Mouse (Mus musculus) myocyte (in vitro differentiated cells): ENCODE results near the gene Dlx4. TPM values are rescaled to one million over a fixed set of nuclear protein-coding genes. Genes with fewer than 3 reads are reported as not detected.

ENCODE experiments used
- H3K27me3 ChIP-seq: one replicate; pipeline ENCODE4 v1.6.1; 2011; ENCODE audit not compliant: control insufficient read depth, insufficient read depth, insufficient read length
- H3K36me3 ChIP-seq: one replicate; pipeline ENCODE4 v1.6.1; 2011; ENCODE audit not compliant: control insufficient read depth, insufficient read depth
- H3K4me2 ChIP-seq: one replicate; pipeline ENCODE4 v1.6.1; 2011; ENCODE audit warnings: low read depth, control low read depth
- H3K4me3 ChIP-seq: one replicate; pipeline ENCODE4 v1.5.1; 2011; ENCODE audit warnings: mild to moderate bottlenecking, control low read depth, moderate library complexity
- H3K79me2 ChIP-seq: one replicate; pipeline ENCODE4 v1.6.1; 2011; ENCODE audit not compliant: control insufficient read depth, insufficient read depth
- H3ac ChIP-seq: one replicate; pipeline ENCODE4 v1.6.1; 2011; ENCODE audit not compliant: control insufficient read depth, insufficient read length
- CEBPB ChIP-seq: IDR thresholded peaks from 2 replicates; pipeline ENCODE4 v1.6.1; 2011; ENCODE audit warnings: mild to moderate bottlenecking, moderate library complexity; ENCODE audit not compliant: poor library complexity, insufficient read depth, severe bottlenecking
- E2F4 ChIP-seq: IDR thresholded peaks from one replicate; pipeline ENCODE4 v1.6.1; 2011; ENCODE audit warnings: mild to moderate bottlenecking, control low read depth, moderate library complexity; ENCODE audit not compliant: insufficient read depth
- MAX ChIP-seq: IDR thresholded peaks from one replicate; pipeline ENCODE4 v1.6.1; 2011; ENCODE audit warnings: low read depth, mild to moderate bottlenecking, control low read depth
- MYOD1 ChIP-seq, 3 experiments: IDR thresholded peaks; one replicate each; pipeline ENCODE4 v1.6.1; 2011; ENCODE audit warnings: control low read depth in 2 of 3, low read depth in 2 of 3, mild to moderate bottlenecking in 2 of 3, moderate library complexity in 1 of 3; ENCODE audit not compliant: insufficient read length in 2 of 3, control insufficient read depth in 1 of 3
- MYOG ChIP-seq, 3 experiments: IDR thresholded peaks; one replicate each; pipeline ENCODE4 v1.6.1; 2011; ENCODE audit warnings: control low read depth in 2 of 3, low read depth in 2 of 3, mild to moderate bottlenecking in 2 of 3; ENCODE audit not compliant: insufficient read length in 2 of 3, control insufficient read depth in 1 of 3, insufficient read depth in 1 of 3
- POLR2A ChIP-seq: IDR thresholded peaks from one replicate; pipeline ENCODE4 v1.6.1; 2011; ENCODE audit warnings: low read depth, mild to moderate bottlenecking, control low read depth, moderate library complexity; ENCODE audit not compliant: insufficient read length
- POLR2AphosphoS2 ChIP-seq: IDR thresholded peaks from one replicate; pipeline ENCODE4 v1.6.1; 2011; ENCODE audit warnings: low read depth, control low read depth; ENCODE audit not compliant: insufficient read length
- REST ChIP-seq: IDR thresholded peaks from one replicate; pipeline ENCODE4 v1.6.1; 2011; ENCODE audit warnings: mild to moderate bottlenecking, control low read depth, moderate library complexity; ENCODE audit not compliant: insufficient read depth, insufficient read length
- SRF ChIP-seq: IDR thresholded peaks from one replicate; pipeline ENCODE4 v1.6.1; 2011; ENCODE audit warnings: low read depth; ENCODE audit not compliant: control insufficient read depth, insufficient read length
- TCF12 ChIP-seq: IDR thresholded peaks from one replicate; pipeline ENCODE4 v1.6.1; 2011; ENCODE audit warnings: mild to moderate bottlenecking, control low read depth; ENCODE audit not compliant: poor library complexity, insufficient read depth, severe bottlenecking
- TCF3 ChIP-seq: IDR thresholded peaks from one replicate; pipeline ENCODE4 v1.6.1; 2011; ENCODE audit warnings: low read depth, control low read depth; ENCODE audit not compliant: insufficient read length
- USF1 ChIP-seq: IDR thresholded peaks from one replicate; pipeline ENCODE4 v1.6.1; 2011; ENCODE audit warnings: low read depth, mild to moderate bottlenecking, control low read depth, moderate library complexity
- polyA plus RNA-seq: library from polyadenylated mRNA; unstranded; fragments of >200 nt; fragmentation: generic; extraction: Trizol; gene quantifications from one replicate; pipeline ENCODE4 v1.2.1, GENCODE M21; 2012; ENCODE audit warnings: missing spikeins

Dlx4 gene
- polyA plus RNA-seq, 1 experiment, result 0.49 TPM

DNA sequence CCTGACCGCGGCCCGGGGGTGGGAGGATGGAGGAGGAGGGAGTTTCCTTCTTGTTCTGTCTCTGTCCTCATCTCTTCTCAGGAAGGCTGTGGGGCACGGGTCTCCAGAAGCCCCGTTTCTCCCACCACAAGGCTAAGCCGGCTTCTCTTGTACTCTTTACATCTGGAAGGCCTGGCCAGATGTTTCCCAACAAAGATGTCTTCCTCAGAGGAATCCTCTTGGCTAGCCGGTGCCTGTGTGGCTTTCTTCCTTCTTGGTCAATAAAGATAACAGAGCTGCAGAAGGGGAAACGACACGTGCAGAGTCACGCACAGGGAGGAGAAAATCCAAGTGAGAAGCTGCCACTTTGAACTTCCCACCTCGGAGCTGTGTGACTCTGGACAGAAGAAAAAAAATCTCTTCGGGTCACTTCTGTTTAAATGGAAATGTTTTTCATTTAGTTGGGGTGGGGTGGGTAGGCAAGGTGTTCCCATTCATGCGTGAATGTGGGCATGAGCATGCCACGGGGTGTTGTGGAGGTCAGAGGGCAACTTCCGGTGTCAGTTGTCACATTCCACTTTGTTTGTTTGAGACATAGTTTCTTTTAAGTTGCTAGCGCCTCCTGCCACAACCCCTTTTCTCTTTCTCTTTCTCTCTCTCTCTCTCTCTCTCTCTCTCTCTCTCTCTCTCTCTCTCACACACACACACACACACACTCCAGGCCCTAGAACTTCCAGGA is 44.8 kb downstream of the Dlx4 start:
- H3K79me2 ChIP-seq, result no peaks in the 10 kb centered on the region
- H3K4me2 ChIP-seq, result no peak overlapping the region
- TF ChIP-seq POLR2A, result no peak
- TF ChIP-seq TCF12, result no peak
- TF ChIP-seq MYOD1 (IDR thresholded peaks at IDR 0.05; ENCODE audit: control insufficient read depth in 1 of 3, insufficient read length in 2 of 3, low read depth in 2 of 3), result no peak
- no peak for TF ChIP-seq CEBPB
- no peak for TF ChIP-seq POLR2AphosphoS2
- H3K36me3 ChIP-seq, result no peaks in the 10 kb centered on the region
- H3K27me3 ChIP-seq, result no peaks in the 10 kb centered on the region
- H3K4me3 ChIP-seq, result no peak overlapping the region
- H3ac ChIP-seq, result no peak overlapping the region

DNA sequence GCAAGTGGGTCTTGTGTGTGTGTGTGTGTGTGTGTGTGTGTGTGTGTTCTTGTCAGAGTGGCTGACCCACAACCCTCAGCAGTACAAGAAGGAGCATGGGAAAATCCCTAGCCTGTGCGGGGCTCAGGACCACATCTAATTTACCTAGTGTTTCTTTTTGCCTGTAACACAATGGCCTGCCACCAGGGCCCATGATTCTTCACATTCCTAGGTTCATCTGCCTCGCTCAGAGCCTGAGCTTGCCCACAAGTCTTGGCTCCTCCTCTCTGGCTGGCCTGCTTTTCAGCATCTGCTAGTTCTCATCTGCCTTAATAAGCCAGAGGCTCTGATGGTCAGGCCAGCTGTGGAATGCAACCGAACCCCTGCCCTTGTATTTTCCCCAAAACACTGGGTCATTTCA is 45.7 kb downstream of the Dlx4 start:
- no peaks in the 10 kb centered on the region for H3K27me3 ChIP-seq
- H3K4me2 ChIP-seq, result no peak overlapping the region
- H3K36me3 ChIP-seq, result no peaks in the 10 kb centered on the region
- no peaks in the 10 kb centered on the region for H3K79me2 ChIP-seq
- H3K4me3 ChIP-seq, result no peak overlapping the region
- no peak overlapping the region for H3ac ChIP-seq
- TF ChIP-seq SRF, result no peak
- no peak for TF ChIP-seq E2F4
- TF ChIP-seq MYOD1 (IDR thresholded peaks at IDR 0.05; ENCODE audit: control insufficient read depth in 1 of 3, insufficient read length in 2 of 3, low read depth in 2 of 3), result peak; percentile 19 to 50 (median 40)
- TF ChIP-seq MAX, result no peak

DNA sequence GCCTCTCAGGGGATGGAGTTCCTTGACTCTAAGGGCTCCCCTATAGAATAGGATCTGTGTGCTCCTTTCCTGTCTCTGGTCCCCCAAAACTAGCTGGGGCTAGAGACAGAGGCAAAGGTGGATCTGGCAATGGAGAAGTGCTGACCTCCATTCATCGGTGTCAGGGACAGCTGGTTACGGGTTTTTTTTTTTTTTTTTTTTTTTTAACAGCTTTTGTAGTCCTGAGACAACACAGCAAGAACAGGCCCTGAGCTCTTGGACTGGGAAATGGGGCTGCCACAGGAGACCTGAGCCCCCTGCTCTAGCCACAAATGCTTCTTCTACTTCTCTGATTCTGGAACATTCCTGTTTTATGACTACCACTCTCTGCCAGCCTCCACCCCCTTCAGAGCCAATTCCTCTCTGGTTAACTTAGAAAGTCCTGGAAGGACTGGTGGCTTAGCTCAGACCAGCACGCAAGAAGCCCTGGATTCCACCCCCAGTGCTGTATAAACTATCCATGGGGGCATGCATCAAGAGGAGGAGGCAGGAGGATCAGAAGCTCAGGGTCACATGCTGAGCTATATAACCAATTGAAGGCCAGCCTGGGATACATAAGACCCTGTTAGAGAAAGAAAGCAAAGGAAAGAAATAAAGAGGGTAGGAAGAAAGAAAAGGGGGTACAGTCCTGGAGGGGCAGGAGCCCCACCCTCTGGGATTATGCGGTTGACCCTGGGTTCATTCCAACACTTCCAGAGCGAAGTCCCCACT is 47.5 kb downstream of the Dlx4 start:
- Histone ChIP-seq H3K4me2 (peak overlapping the region; percentile 3), H3K27me3 (no peaks in the 10 kb centered on the region), H3K36me3 (no peaks in the 10 kb centered on the region), H3K79me2 (no peaks in the 10 kb centered on the region), H3ac (no peak overlapping the region), H3K4me3 (no peak overlapping the region)
- TF ChIP-seq TCF3 (no peak), USF1 (peak; percentile 52)

DNA sequence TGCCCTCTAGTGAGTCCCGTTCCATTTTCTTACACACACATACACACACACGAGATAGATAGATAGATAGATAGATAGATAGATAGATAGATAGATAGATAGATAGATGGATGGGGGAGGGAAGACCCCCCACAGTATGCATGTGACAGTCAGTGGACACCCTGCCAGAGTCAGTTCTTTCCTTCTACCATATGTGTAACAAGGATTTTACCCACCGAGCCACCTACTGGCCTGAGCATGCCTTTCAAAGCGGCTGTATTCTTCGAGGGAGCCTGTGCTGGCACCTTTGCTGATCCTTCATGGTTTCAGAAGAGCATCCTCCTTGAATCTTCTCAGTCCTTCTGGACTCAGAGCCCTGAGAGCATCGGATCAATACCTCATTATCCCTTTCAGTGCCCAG is 48.2 kb downstream of the Dlx4 start:
- H3K27me3 ChIP-seq, result no peaks in the 10 kb centered on the region
- H3K36me3 ChIP-seq, result no peaks in the 10 kb centered on the region
- no peak overlapping the region for H3K4me3 ChIP-seq
- TF ChIP-seq USF1 (no peak), POLR2A (no peak), E2F4 (no peak), POLR2AphosphoS2 (no peak), REST (no peak), MYOG (IDR thresholded peaks at IDR 0.05; ENCODE audit: control insufficient read depth in 1 of 3, insufficient read depth in 1 of 3, insufficient read length in 2 of 3, low read depth in 2 of 3) (no peak), TCF12 (no peak), MAX (no peak), MYOD1 (IDR thresholded peaks at IDR 0.05; ENCODE audit: control insufficient read depth in 1 of 3, insufficient read length in 2 of 3, low read depth in 2 of 3) (no peak), CEBPB (no peak), SRF (no peak), TCF3 (no peak)
- H3K79me2 ChIP-seq, result no peaks in the 10 kb centered on the region
- H3K4me2 ChIP-seq, result no peak overlapping the region
- no peak overlapping the region for H3ac ChIP-seq

DNA sequence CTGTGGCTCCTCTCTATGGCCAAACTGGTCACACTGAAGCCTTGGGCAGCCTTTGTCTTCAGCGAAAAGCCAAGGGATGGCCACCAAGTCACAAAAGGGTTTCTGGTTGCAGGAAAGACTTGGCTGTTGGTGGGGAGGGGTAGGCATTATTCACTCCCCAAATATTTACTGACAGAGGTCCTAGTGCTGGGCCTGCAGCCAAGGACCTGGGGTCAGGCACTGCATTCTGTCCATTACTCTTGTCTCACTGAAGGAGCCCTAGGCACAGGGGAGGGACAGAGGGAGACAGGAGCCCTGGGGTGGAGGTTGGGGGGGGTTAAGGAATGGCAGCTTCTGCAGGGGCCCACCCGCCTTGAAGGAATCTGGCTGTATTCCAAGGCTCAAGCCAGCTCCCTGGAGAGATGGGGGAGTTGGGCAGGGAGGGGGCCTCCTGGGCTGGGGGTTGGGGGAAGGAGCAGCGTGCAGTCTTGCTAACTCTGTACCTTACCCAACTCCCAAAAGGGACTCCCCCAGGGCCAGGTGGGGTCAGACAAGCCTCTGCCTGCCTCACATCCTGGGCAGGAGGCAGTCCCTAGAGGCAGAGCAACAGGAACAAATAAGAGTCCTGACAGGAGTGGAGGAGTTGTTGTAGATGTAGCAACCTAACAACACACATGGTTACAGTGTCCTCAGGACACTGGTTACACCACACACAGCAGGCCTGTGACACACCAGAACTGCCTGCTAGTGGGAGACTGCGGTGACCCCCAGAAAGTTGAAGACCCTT is 49.3 kb downstream of the Dlx4 start:
- Histone ChIP-seq H3K4me2 (no peak overlapping the region), H3K79me2 (no peaks in the 10 kb centered on the region), H3K36me3 (no peaks in the 10 kb centered on the region), H3K4me3 (no peak overlapping the region), H3K27me3 (no peaks in the 10 kb centered on the region), H3ac (no peak overlapping the region)
- no peak for TF ChIP-seq MYOD1 (IDR thresholded peaks at IDR 0.05; ENCODE audit: control insufficient read depth in 1 of 3, insufficient read length in 2 of 3, low read depth in 2 of 3)
- no peak for TF ChIP-seq E2F4
- TF ChIP-seq POLR2AphosphoS2, result no peak
- no peak for TF ChIP-seq CEBPB
- no peak for TF ChIP-seq POLR2A
- no peak for TF ChIP-seq SRF
- TF ChIP-seq MAX, result no peak
- TF ChIP-seq REST, result no peak
- no peak for TF ChIP-seq USF1
- TF ChIP-seq TCF3, result no peak
- TF ChIP-seq MYOG (IDR thresholded peaks at IDR 0.05; ENCODE audit: control insufficient read depth in 1 of 3, insufficient read depth in 1 of 3, insufficient read length in 2 of 3, low read depth in 2 of 3), result no peak
- no peak for TF ChIP-seq TCF12
